Mouse (Mus musculus): Measurements from ENCODE around the gene Gemin2.
A peak's percentile ranks its signal among the peaks of the same experiment; 100 is the strongest.
"Not testable (repeated sequence)": the region's sequence is repeated elsewhere in the genome, so short reads cannot be mapped to it uniquely, and the experiment has no call there.

Gemin2 gene

DNA sequence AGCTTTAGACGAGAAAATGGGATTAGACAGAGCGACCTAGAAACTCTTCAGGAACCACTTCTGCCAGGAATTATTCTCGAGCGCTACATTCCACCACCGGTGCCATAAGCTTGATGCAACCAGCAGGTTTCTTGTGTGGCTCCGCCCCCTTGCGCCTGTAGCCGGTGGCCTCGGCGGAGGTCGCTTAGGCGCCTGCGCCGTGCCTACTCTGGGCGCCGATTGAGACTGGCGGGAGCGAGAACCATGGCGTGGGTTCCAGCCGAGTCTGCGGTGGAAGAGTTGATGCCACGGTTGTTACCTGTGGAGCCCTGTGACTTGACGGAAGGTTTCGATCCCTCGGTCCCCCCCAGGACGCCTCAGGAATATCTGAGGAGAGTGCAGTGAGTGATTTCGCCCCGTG, at the start of gene Gemin2:
Gemin2 (plus strand) TSS at position 160 of the 400 bp plus-strand sequence.
- DNase-seq, result peak; percentile 99

DNA sequence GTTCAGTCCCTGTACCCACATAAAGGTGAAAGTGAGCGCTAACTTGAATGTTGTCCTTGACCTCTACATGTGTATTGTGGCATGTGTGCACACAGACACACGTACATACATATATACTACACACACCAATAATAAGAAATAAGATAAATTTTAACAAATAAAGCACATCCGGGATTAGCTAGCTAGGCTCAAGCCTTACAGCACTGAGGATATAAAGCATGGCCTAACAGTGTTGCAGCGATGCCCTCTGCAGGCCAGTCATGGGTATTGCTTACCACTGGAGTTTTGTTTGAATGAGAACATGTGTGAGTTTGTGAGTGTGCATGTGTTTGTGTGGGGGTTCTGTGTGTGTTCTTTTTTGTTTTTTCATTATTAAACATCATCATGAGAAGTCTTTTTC, 48.6 kb upstream of the Gemin2 start:
- no peak for DNase-seq

DNA sequence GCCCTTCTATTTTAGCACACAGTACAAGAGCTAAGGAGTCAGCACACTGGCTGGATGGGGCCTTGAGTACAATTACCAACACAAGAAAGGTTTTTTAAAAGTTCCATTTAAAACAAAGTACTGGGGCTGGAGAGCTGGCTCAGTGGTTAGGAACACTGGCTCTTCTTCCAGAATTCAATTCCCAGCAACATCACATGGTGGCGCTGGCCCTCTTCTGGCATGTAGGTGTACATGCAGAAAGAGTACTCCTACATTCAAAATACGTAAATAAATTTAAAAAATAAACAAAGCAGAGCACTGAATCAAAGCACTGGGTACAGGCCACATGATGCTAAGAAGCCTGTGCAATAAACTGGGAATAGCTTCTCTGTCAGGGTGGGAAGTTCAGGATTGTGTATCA, 36.2 kb upstream of the Gemin2 start:
- DNase-seq, result no peak

DNA sequence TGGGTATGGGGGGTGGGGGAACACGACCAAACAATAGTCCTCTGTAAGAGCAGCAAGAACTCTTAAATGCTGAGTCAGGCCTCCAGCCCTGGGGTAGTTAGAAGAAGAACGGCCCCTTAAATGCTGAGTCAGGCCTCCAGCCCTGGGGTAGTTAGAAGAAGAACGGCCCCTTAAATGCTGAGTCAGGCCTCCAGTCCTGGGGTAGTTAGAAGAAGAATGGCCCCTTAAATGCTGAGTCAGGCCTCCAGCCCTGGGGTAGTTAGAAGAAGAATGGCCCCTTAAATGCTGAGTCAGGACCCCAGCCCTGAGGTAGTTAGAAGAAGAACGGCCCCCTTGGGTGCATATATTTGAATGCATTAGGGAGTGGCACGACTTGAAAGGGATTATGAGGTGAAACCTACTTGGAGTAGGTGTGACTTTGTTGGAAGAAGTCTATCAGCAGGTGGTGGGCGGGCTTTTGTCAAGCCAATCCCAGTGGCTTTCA, 32.0 kb upstream of the Gemin2 start:
- DNase-seq, result not testable (repeated sequence)

DNA sequence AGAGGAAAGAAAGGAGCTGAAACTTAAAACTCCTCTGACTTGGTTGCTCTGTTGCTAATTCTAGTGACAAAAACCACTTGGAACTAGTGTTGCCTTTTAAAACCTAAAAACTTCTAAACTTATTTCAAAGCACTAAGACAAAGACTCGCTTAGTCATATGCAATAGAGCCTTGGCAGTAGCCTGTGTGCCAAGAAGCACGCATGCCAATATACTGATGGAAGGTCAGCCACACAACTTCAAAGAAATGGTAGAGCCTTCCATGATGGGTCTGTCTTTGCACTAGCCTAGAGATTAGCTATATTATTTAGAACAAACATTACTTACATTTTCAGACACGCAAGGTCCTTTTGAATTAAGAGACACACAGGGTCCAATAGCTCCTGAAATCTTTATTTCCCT, 27.4 kb upstream of the Gemin2 start:
- no peak for DNase-seq

DNA sequence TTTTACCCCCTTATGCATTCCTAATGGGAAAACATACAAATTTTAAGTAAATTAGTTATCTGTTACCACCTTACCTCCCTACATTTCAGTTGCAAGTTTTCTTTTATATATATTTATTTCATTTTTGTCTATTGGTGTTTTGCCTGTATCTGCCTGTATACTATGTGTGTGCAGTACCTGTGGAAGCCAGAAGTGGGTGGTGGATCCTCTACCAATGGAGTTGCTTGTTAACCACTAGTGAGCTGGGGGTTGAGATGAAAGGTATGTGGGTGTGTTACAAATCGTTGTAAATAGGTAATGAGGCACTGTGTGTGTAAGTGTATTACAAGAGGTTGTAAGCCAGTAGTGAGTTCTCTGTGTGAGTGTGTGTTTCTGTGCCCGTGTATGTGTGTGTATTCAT, 2.7 kb upstream of the Gemin2 start:
- no peak for DNase-seq

DNA sequence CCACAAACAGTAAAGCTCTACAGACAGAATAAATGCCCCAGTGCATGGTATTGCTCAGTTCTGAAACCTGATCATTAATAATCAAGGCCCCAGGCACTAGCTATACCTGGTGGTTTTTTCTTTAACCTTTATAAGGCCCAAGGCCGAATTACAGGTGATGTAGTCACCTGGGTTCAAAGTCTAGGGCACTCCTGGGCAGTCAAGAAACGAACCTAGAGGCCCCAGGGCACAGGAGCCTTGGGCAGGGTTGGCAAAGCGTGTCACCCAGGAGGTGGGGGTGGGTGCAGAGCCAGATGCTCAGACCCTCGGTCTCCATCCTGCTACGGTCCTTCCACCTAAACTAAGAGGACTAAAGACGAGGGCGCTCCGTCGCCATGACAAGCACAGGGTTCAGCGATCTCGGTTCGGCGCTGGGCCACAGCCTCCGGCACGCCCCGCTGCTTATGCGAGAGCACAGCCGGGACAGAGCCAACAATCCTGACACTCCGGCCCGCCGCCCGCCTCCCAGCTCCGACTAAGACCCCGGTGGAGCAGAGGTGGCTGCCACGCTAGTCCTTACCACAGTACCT, 1.8 kb upstream of the Gemin2 start:
- no peak for DNase-seq

DNA sequence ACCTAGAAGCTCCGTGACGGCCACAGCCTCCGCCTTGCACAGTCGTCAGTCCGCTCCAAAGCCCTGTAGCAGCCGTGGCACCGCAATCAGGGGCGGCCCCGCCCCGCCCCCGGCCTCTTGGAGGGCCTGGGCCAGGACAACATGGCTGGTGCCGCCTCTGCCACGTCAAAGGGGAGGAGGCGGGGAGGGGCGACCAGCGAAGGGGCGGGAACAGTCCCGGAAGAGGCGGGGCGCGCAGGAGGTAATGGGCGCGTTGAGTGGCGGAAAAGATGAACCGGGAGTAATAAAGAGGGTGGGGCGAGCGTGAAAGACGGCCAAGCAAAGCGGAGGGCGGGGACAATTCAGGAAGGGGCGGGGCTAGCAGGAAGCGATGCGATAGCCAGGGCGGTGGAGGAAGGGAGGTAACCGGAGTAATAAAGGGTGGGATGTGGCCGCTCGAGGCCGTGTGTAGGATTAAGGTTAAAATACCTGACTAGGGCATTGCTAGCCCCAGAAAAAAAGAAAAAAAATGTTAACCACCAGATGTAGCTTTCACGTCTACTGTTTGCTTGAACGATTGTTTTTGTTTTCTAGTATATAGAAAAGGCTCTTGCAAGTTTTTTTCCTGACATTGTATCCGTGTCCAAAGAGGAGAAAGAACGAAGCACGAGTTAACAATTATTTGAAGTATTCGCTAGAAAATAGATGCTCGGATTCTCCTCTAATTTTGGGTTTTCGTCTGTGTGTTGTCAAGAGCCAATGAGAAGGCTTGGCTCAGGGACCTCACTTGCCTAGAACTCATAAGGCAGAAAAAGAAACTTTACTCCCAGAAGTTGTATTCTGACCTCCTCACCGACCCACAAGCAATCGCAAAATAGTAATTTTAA, 1.1 kb upstream of the Gemin2 start, which contains the start of gene Sec23a:
Sec23a (minus strand) TSS at position 174 of the 866 bp plus-strand sequence.
- DNase-seq, result peak; percentile 100

DNA sequence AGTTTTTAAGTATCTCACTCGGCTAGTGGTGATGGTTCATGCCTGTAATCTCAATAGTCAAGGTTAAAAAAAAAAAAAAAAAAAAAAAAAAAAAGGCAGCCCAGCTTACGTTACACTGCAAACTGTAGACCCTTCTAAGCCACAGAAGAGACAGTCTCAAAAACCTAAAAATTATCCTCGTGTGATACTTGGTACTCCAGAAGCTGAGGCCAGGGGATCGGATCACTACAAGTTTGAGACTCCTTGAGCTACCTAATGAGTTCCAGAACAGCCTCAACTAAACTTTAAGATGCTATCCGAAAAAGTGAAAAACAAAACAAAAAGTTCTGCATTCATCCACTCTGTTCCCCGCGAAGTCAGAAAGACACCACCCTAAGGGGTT, 492 bp upstream of the Gemin2 start:
- no peak for DNase-seq

DNA sequence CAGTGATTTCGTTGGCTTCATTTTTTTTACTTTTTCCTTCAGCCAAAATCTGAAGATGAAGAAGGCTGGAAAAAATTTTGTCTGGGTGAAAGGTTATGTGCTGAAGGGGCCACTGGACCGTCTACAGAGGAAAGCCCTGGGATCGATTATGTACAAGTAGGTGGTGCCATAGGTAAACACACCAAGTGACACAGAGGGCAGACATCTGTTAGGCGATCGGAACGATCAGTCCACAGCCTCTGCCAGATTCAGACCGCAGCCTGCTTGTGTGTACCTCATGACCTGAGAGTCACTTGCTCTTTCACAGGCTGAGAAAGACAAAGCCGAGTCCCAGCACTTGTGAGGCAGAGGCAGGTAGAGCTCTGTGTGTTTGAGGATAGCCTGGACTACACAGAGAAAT, 4.8 kb downstream of the Gemin2 start:
- DNase-seq, result peak; percentile 68

DNA sequence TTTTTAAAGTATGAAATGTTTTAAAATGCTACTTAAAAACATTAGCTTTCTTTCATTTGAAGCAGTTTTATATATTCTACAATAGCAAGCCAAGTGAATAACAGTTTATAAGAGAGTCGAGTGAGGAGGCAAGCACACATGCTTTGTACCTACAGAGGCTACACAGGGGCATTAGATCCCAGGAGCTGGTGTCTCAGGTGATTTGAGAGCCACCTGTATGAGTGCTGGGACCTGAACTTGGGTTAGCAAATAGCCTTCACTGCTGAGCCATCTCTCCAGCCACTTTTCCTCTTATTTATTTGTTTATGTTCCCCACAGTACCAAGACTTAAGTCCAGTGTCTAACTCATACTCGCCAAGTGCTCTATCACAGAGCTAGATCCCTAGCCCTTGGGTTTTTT, 6.7 kb downstream of the Gemin2 start:
- DNase-seq, result peak; percentile 55

DNA sequence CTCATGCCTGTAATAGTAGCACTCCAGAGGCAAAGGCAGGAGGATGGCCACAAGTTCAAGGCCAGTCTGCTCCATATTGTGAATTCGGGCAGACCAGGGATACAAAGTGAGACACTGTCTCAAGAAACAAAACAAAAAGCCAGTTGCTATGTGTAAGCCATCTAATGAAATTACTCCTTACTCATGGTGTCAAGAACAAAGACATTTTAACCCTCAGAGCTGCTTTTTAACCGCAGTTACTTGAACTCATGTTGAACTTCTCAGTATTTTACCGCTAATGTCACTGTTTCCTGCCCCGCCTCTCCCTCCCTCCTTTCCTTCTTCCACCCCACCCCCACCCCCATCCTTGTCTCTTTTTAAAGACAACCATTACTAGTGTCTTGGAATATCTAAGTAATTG, 8.1 kb downstream of the Gemin2 start:
- DNase-seq, result no peak

DNA sequence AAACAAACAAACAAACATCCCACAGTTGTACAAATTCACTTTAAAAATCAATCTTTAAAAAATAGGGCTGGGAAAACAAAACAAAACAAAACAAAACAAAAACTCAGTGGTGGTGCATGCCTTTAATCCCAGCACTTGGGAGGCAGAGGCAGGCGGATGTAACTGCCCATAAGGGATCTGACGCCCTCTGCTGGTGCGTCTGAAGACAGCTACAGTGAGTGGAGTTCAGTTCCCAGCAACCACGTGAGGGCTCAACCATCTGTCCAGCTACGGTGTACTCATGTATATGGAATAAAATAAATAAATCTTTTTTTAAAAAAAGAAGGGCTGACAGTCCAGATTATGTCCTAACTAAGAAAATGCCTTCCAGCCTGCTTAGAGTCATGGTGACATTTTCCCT, 18.9 kb downstream of the Gemin2 start:
- DNase-seq, result peak; percentile 66

DNA sequence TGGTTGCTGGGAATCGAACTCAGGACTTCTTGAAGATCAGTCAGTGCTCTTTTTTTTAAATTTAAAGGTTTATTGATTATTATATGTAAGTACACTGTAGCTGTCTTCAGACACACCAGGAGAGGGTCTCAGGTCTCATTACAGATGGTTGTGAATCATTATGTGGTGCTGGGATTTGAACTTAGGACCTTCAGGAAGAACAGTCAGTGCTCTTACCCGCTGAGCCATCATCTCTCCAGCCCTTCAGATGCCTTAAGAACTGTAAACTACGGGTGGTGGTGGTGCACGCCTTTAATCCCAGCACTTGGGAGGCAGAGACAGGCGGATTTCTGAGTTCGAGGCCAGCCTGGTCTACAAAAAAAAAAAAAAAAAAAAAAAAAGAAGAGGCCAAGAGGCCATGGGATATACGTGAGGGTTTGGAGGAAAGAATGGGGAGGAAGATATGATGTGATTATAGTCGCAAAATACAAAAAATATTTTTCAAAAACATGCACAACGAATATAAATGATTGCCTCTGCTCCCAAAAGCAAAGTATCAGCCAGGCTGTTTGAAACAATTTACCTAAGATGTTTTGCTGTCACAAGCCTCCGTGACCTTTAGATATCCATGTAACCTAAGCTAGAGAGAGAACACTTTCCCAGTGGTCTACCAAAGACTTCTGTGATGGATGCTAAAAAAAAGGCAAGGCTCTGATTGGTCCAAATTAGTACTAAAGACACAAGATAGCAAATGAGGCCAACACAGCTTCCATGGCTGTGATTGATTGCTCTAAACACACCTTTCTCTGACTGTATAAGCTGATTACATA, 26.2 kb downstream of the Gemin2 start:
- DNase-seq, result no peak

DNA sequence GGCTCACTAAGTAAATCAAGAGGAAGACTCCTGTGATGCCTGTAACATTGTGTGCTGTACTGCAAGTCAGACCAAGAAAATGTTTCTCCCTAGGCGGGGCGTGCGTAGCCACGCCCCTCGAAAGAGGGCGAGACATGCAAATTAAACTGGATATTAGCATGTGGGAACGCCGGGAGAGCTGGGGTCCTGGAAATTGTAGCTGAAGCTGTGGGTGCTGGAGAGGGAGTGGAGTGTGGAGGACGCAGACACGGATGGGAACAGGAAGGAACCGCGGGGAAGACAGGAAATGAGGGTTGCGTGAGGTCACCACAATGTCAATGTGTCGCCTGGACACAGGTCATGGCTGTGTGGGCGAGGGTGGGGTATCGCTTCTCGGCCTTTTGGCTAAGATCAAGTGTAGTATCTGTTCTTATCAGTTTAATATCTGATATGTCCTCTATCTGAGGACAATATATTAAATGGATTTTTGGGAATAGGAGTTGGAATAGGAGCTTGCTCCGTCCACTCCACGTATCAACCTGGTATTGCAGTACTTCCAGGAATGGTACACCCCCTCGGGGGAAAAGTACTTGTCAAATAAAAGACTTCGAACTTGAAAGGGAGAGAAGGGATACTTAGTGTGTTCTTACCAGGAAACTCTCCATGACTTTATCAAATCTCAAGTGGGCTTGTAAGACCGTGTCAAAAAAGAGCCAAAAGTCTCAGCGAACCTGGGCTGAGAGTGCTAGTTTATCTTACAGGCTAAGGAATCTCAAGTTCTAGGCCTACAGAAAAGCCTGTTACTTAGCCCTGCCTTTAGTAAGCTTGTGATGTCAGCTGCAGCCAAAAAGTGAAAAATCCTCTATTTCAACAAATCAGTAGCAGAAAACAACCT, 27.0 kb downstream of the Gemin2 start:
- peak; percentile 91 for DNase-seq

DNA sequence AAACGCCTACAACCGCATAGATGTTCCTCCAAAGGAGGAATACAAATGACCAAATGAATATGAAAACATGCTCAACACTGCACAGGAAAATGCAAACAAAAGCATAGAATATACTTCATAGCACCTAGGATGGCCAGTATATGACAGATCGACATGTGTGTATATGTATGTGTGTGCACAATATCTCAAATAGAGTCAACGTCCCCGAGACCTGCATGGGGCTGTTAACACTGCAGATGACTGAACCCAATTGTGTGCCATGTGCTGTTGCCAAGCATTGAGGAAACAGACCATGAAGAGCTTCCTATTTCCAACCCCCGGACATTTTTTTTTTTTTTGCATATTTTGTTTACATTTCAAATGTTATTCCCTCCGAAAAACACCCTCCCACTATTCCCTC, 27.7 kb downstream of the Gemin2 start:
- no peak for DNase-seq

DNA sequence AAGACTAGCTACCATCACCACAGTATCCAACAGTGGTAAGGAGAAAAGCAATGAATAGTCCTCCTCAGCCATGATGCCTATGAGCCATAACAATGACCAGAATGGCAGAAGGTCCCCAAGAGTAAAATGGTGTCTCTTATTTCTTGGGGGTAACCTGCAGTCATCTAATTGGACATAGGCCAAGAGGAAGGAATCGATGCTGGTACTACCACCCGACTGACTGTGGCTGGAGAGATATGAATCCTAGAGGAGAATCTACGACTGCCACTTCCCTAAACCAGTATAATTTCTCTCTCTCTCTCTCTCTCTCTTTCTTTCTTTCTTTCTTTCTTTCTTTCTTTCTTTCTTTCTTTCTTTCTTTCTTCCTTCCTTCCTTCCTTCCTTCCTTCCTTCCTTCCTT, 39.3 kb downstream of the Gemin2 start:
- no peak for DNase-seq

DNA sequence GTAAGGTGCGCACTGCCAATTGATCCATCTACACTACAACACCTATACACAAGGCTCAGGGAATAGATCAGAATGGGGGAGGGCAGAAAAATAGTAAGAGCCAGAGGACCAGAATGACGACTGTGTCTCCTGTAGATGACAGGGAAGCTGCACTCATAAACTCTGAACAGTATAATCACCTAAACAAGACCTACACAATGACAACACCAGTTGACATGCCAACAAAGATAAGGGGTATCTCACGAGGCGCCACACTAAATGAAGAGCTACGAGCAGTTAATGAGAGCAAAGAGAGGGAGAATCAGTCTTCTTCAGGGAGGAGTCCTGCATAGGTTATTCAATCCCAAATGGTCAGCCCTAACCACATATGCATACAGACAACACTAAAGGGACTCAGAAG, 40.0 kb downstream of the Gemin2 start:
- peak; percentile 40 for DNase-seq

DNA sequence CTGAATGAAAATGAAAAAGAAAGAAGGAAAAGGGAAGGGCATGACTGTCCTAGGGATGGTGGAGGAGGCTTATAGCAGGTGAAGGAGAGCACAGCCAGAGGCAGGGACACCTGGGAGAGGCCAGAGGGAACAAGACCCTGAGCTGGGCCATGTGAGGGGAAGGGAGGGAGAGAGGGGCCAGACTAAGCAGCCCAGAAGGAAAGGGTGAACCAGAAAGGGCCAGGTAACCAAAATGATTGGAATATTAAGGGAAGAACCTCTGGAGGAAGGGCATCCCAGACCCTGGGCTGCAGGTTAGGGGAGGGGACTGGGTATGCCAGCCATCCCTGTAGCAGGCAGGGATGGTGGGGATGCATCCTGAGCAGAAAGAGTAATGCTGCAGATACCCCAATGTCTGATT, 40.8 kb downstream of the Gemin2 start:
- peak; percentile 56 for DNase-seq

DNA sequence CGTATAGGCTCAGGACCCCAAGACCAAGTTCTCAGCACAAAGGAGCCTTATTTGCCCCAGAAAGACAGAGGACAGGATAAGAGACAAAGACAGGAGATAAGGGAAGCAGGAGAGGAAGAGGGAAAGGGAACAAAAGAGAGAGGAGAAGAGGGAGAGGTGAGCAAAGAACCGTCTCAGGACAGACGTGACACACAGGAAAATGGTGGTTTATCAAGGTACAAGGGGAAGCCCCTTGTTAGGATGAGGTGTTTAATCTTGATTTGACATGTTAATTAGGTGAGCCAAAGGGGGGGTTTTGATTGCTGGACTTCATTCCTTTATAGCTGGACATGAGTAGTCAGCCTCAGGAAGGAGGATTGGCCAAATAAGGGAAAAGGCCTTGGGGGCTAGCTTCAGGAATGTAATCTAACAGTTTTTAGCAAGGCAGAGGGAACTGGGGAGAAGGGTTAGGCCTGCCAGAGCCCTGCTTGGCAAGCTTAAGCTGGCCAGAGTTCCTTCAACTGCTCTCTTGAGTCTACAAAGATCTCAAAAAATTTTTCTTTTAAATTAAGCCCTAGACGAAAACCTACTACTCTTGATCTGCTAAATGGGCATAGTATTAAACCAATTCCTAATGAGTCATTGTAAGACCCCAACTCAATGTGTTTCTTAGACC, 42.1 kb downstream of the Gemin2 start:
- peak; percentile 66 for DNase-seq

DNA sequence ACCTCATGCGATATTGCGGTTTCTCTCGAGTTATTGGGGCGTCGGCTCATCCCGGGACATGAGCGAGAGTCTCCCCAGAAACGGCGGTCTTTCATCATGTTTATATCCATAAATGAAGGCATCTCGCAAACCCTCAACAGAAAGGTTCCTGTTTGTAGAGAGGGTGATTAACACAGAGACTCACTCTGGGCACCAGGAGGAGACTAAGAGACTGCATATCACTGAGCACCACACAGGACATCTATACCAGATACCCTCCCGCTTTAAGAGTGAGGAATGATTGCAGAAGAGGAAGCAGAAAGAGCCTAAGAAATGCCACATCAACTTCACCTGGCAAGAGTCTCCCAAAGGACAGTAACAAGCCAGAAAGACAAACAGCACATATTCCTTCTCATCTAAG, 43.0 kb downstream of the Gemin2 start:
- peak; percentile 34 for DNase-seq

DNA sequence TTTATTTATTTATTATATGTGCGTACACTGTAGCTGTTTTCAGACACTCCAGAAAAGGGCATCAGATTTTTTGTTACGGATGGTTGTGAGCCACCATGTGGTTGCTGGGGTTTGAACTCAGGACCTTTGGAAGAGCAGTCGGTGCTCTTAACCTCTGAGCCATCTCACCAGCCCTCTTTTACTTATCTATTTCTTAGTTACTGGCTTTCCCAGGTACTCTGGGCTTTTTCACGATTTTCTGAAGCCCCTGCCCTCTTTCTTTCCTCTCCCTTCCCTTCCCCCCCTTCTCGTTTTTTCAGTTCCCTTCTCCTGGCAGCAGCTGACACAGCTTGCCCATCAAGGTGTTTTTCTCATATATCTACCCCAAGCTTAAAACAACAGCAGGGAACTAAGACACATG, 45.0 kb downstream of the Gemin2 start:
- not testable (repeated sequence) for DNase-seq
